Mouse (Mus musculus): ENCODE results near the gene Hps6.

DNA sequence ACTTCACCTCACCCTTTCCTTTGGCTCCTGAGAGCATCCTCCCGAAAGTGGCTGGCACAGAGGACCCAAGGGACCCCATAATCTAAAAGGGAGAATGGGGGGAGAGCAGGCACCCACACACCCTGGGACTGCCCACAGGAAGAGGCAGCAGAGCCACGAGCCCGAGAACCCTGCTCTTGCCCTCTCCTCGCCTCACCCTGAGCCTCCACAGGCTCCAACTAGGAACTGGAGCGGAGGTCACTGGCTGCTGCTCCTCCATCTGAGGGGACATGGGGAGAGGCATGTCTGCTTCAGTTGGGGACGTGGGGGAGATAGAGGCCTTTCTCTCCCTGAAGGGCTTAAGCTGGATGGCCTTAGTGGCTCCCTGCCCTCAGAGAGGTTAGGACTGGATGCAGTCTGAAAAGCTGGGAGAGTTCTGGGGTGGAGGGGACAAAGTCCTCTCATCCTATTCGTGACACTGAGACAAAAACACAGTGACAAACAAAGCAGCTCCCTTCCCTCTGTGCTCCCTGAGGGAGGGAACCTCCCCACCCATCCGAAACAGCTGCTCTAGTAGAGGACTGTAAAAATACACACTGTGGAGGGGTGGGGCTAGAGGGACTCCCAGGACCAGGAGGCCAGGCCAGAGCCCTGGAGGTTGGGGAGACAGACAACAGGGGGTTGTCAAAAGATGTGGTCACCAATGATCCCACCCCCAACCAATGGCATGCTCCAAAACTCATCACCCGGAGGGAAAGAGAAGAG lies 28.6 kb downstream of the Hps6 start:
- TF ChIP-seq CTCF (IDR thresholded peaks at IDR 0.05; ENCODE audit: low read depth, low read length) (no peak), POLR2AphosphoS5 (IDR thresholded peaks at IDR 0.05; ENCODE audit: insufficient replicate concordance, low read depth, low read length) (no peak)

Data from G1E (cell line).